ENCODE assay signal across 15 mouse cellular contexts in the genomic region with DNA sequence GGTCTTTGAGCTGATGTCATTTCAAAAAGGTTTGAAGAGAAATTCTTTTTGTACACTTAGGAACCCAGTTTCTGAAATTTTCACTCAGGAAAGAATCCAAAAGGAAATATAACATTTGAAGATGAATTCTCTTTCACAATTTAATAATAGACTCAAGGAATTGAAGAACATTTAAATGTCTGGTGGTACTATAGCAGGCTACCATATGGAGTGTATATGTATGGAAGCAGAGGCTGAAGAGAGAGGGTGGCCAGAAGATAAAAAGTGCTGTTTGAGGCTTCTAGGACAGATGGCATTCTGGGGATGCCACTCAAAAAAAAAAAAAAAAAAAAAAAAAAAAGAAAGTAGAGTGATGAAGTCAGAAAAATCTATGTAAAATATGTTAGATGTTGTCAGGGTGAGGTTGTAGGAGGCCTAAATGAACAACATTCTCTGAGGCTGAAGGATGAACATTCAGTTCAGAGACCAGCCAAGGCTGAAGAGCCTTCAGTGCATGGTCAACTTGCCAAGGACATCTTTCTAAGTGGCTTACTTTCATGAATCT.
"Had no signal": no experiment of that assay in that cellular context is flagged by ENCODE, and none has a peak within 500 bp of the region (broad histone marks: within the 10 kb centered on the region; RNA-seq: fewer than 3 reads in every experiment).

No protein-coding gene starts in this region.

- ATAC-seq: hindbrain, postnatal 0 days; intestine, embryonic 16.5 days had no signal

- DNase-seq: gastrocnemius, postnatal 14 days; gastrocnemius, postnatal 36 days; heart, adult 11 months; heart, adult 2 months; heart, postnatal 14 days; heart, postnatal 36 days; kidney, adult 11 months; kidney, adult 2 months; kidney, adult 9 months; kidney, postnatal 14 days; kidney, postnatal 36 days; liver; liver, embryonic 13.5 days had no signal
